Mouse (Mus musculus) hindbrain, embryonic 10.5 days (tissue): ENCODE data around the gene Selenon. TPM values are rescaled to one million over a fixed set of nuclear protein-coding genes. Genes with fewer than 3 reads are reported as not detected.

Experiments used
- DNase-seq: peaks from one replicate; pipeline ENCODE4 v3.0.0-alpha.2; 2017; ENCODE audit warnings: low spot score
- H3K27ac ChIP-seq: fragments of 300-500 bp; sonication (generic); 2 replicates; pipeline ENCODE4 v1.5.1; 2016; ENCODE audit warnings: mild to moderate bottlenecking, moderate library complexity
- H3K27me3 ChIP-seq: fragments of 300-500 bp; sonication (generic); 2 replicates; pipeline ENCODE4 v1.6.1; 2016; ENCODE audit warnings: mild to moderate bottlenecking; ENCODE audit not compliant: poor library complexity, insufficient read depth, severe bottlenecking
- H3K36me3 ChIP-seq: fragments of 300-500 bp; sonication (generic); 2 replicates; pipeline ENCODE4 v1.6.1; 2016; ENCODE audit warnings: mild to moderate bottlenecking, moderate library complexity
- H3K4me1 ChIP-seq: fragments of 300-500 bp; sonication (generic); replicated peaks from 2 replicates; pipeline ENCODE4 v1.6.1; 2016; ENCODE audit warnings: mild to moderate bottlenecking
- H3K4me3 ChIP-seq: fragments of 300-500 bp; sonication (generic); 2 replicates; pipeline ENCODE4 v1.5.1; 2016; ENCODE audit warnings: mild to moderate bottlenecking, moderate library complexity
- H3K9me3 ChIP-seq: fragments of 300-500 bp; sonication (generic); 2 replicates; pipeline ENCODE4 v1.6.1; 2016; ENCODE audit warnings: mild to moderate bottlenecking, moderate library complexity
- WGBS: fragments of 180-500 bp; shearing (Covaris S2); methylation state at CpG from one replicate; pipeline ENCODE4 v1.1.7; 2016; 5-methylcytosine and 5-hydroxymethylcytosine counted together
- polyA plus RNA-seq: library from polyadenylated mRNA; unstranded; fragments of >200 nt; fragmentation: Nextera tagmentation; extraction: Ambion mirVana; gene quantifications from 2 replicates; pipeline ENCODE4 v1.2.1, GENCODE M21; 2016

The Selenon gene
- 8.6 and 10.3 TPM in 2 replicates for polyA plus RNA-seq

GRCm38 (mm10) chr4:134551494-134552316 lies at the start of gene Selenon:
Gene Selenon (minus strand): TSS chr4:134552166.
- Histone ChIP-seq H3K4me1 (peaks cover 43% of the 10 kb centered on the region), H3K36me3 (peaks cover 43% of the 10 kb centered on the region), H3K9me3 (peaks cover 10% of the 10 kb centered on the region), H3K27me3 (no peaks in the 10 kb centered on the region), H3K4me3 (peak within 1 kb of the TSS; percentile 78), H3K27ac (peak within 1 kb of the TSS; percentile 96)
- DNase-seq: peak; percentile 79
- under 1% methylated on average over 63 of the region's 67 CpGs for WGBS

- H3K36me3 ChIP-seq: no peaks in the 10 kb centered on the region
- H3K4me3 ChIP-seq: no peak overlapping the region
- H3K27ac ChIP-seq: no peak overlapping the region
- WGBS: 63% methylated on average over 8 of the region's 8 CpGs
- no peaks in the 10 kb centered on the region for H3K27me3 ChIP-seq
- no peak for DNase-seq
- no peaks in the 10 kb centered on the region for H3K9me3 ChIP-seq
- peaks cover 64% of the 10 kb centered on the region for H3K4me1 ChIP-seq
These were observed 49.4 kb upstream of the Selenon start for GRCm38 (mm10) chr4:134601404-134601803.

- H3K4me1 ChIP-seq: peaks cover 58% of the 10 kb centered on the region
- no peak overlapping the region; the same call in 1 of the 2 replicates for H3K27ac ChIP-seq
- 81% methylated on average over 7 of the region's 7 CpGs for WGBS
- H3K9me3 ChIP-seq: no peaks in the 10 kb centered on the region
- no peaks in the 10 kb centered on the region for H3K36me3 ChIP-seq
- no peaks in the 10 kb centered on the region for H3K27me3 ChIP-seq
- DNase-seq: no peak
- no peak overlapping the region for H3K4me3 ChIP-seq
These were observed 48.8 kb upstream of the Selenon start for GRCm38 (mm10) chr4:134600777-134601176.

DNA sequence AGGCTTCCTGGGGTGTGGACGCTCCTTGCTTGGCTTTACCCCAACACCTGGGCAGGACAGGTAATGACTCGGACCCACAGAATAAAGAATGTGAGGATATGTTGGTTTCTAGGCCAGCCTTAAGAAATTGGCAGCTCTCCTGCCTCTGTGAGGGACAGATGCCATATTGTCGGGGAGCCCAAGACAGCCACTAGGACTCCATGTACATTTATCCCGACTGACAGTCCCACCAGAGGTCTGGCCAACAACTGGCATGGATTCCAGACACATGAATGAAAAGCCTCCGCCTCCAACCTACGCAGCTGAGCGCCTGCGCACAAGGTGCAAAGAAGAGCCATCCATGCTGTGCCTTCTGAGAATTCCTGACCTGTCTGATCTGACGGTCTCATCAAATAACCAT lies 48.1 kb upstream of the Selenon start:
- no peaks in the 10 kb centered on the region for H3K9me3 ChIP-seq
- H3K27me3 ChIP-seq: no peaks in the 10 kb centered on the region
- H3K27ac ChIP-seq: no peak overlapping the region; the same call in 1 of the 2 replicates
- peaks cover 58% of the 10 kb centered on the region for H3K4me1 ChIP-seq
- no peak overlapping the region for H3K4me3 ChIP-seq
- no peak for DNase-seq
- no peaks in the 10 kb centered on the region for H3K36me3 ChIP-seq
- WGBS: 90% methylated on average over 9 of the region's 9 CpGs

DNA sequence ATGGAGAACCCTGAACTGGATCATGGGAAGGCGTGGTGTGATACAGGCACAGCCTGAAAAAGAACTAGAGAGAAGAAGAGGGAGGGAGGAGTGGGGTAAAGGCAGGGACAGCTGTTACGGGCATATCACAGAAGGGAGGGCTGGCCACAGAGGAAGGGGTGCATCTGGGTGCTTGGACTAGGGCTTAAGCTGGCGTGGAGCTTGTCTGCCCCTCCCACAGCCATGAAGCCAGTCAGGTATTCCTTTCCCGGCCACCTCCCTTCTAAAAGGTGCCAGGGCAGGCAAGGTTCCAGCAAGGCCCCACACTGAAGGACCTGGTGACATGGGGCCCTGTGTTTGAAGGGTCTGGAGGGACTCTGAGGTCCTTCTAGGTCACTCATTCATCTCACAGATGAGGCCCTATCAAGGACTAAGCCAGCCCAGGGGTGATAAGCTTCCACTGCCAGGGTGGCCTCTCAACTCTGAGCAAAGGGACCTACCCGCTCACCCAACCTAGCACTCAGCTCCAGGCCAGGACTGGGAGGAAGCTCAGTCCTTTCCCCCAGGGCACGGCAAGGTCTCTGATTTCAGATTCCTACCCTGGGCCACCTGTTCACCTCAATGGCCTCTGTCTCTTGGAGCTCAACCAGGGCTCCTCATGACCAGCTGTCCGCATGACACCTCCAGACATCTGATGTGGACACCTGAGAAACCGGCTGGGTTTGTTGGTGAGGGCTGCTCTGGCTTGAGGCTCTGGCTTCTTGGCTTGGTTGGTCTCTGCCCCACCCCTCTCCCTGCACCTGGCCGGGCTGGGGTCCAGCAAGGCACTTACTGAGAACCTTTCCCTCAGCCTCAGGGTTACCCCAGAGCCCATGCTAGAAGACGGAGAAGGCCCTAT lies 45.1 kb upstream of the Selenon start:
- Histone ChIP-seq H3K9me3 (no peaks in the 10 kb centered on the region), H3K27ac (peak overlapping the region; percentile 66), H3K27me3 (no peaks in the 10 kb centered on the region), H3K4me3 (no peak overlapping the region), H3K4me1 (peaks cover 34% of the 10 kb centered on the region), H3K36me3 (no peaks in the 10 kb centered on the region)
- WGBS: 86% methylated on average over 10 of the region's 10 CpGs
- no peak for DNase-seq

DNA sequence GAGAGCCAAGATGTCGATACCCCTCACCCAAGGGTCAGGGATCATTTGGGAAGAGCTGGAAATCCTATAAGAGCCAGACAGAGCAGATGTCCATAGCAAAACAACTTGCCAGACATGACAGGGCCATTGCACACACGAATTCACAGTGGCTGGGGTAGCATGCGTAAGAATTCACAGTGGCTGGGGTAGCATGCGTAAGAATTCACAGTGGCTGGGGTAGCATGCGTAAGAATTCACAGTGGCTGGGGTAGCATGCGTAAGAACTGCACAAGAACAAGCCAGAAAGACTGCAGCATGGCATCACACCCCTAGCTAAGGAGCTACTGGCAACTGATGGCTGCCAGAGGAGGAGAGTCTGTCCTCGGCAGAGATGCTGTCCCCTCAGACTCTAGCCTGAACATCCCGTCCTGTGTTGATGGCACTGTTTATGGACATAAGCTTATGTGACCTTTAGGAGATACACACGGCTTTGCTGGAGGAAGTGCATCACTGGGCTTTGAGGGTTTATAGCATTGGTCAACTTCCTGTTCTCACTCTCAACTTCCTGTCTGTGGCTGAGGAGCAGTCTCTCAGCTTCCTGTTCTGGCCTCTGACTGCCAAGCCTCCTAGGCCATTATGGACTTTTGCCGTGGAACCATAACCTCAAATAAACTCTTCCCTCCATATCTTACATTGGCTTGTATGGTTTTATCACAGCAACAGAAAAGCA lies 42.9 kb upstream of the Selenon start:
- no peak for DNase-seq
- peaks cover 27% of the 10 kb centered on the region for H3K4me1 ChIP-seq
- H3K36me3 ChIP-seq: no peaks in the 10 kb centered on the region

GRCm38 (mm10) chr4:134592442-134592841 lies 40.5 kb upstream of the Selenon start:
- no peak overlapping the region for H3K27ac ChIP-seq
- peaks cover 6% of the 10 kb centered on the region for H3K36me3 ChIP-seq
- H3K27me3 ChIP-seq: no peaks in the 10 kb centered on the region
- WGBS: 79% methylated on average over 4 of the region's 4 CpGs
- H3K4me3 ChIP-seq: no peak overlapping the region
- DNase-seq: no peak
- H3K4me1 ChIP-seq: peaks cover 30% of the 10 kb centered on the region
- H3K9me3 ChIP-seq: no peaks in the 10 kb centered on the region

More for the DNA sequence above, 42.9 kb upstream of the Selenon start:
- H3K27me3 ChIP-seq: no peaks in the 10 kb centered on the region
- H3K4me3 ChIP-seq: no peak overlapping the region
- 91% methylated on average over 10 of the region's 10 CpGs for WGBS
- no peaks in the 10 kb centered on the region for H3K9me3 ChIP-seq
- H3K27ac ChIP-seq: no peak overlapping the region

DNA sequence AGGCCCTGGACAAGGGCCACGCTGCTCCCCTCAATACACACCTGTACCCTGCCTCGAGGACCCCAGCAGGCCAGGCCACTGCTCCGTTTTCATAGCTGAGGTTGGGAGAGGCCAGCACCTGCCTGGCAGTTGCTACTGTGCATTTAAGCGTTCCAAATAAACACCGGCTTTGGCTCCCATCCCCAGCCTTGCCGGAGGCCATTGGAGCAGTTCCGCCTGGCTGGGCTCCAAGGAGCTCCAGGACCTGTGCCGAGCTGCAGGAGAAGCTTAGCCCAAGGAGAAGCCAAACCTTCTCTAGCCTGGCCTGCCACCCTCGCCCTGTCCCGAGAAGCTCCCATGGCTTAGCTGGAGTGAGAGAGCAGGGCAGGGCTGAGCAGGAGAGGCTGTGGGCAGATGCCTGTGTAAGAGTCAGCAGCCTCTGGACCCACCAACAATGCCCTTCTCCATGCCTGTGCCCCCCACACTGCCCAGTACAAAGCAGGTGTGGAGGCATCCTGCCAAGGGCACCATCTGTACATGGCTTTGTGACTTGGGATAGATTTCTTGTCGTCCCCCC lies 39.6 kb upstream of the Selenon start:
- H3K27me3 ChIP-seq: no peaks in the 10 kb centered on the region
- 0 out of 2 replicates have a peak overlapping the region, but pooled peaks have one; percentile 46 for H3K27ac ChIP-seq
- H3K36me3 ChIP-seq: peaks cover 6% of the 10 kb centered on the region
- peaks cover 22% of the 10 kb centered on the region for H3K4me1 ChIP-seq
- no peaks in the 10 kb centered on the region for H3K9me3 ChIP-seq
- H3K4me3 ChIP-seq: no peak overlapping the region
- WGBS: 66% methylated on average over 11 of the region's 11 CpGs
- DNase-seq: no peak

DNA sequence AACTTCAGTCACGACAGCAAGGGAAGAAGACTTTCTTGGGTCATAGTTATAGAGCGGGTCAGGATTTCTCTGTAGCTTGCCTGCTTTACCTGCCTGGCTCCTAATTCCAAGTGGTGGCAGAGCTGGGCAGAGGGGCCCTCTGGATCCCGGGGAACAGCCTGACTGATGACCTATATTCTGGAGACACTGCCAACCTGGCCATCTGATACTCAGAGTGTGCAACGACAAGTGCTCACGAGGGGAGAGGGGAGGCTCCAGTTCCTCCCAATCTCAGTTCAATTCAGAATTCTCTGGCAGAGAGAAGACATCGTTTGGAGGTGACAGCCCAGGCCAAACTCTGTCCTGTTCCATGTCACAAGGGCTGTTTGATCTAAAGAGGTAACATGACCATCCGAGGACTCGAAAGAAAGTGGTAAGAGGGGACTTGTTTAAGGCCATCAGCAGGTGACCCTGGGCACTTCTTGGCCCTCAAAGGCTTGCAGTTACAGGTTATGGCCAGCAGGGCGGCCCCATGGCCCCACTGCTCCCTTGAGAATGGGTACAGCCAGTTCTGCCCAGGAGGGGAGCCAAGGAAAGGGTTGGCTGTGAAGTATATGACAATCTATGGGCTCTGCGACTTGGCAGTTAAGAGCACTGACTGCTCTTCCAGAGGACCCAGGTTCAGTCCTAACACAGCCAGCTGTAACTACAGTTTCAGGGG lies 38.4 kb upstream of the Selenon start:
- H3K4me3 ChIP-seq: no peak overlapping the region
- no peaks in the 10 kb centered on the region for H3K27me3 ChIP-seq
- no peak overlapping the region for H3K27ac ChIP-seq
- H3K9me3 ChIP-seq: no peaks in the 10 kb centered on the region
- WGBS: 85% methylated on average over 10 of the region's 10 CpGs
- DNase-seq: no peak
- peaks cover 20% of the 10 kb centered on the region for H3K4me1 ChIP-seq
- peaks cover 6% of the 10 kb centered on the region for H3K36me3 ChIP-seq

- no peak overlapping the region for H3K4me3 ChIP-seq
- H3K9me3 ChIP-seq: no peaks in the 10 kb centered on the region
- WGBS: 77% methylated on average over 9 of the region's 9 CpGs
- no peaks in the 10 kb centered on the region for H3K27me3 ChIP-seq
- peaks cover 20% of the 10 kb centered on the region for H3K4me1 ChIP-seq
- peaks cover 6% of the 10 kb centered on the region for H3K36me3 ChIP-seq
- no peak for DNase-seq
- 0 out of 2 replicates have a peak overlapping the region, but pooled peaks have one; percentile 12 for H3K27ac ChIP-seq
These were observed 37.8 kb upstream of the Selenon start for GRCm38 (mm10) chr4:134589786-134590185.

DNA sequence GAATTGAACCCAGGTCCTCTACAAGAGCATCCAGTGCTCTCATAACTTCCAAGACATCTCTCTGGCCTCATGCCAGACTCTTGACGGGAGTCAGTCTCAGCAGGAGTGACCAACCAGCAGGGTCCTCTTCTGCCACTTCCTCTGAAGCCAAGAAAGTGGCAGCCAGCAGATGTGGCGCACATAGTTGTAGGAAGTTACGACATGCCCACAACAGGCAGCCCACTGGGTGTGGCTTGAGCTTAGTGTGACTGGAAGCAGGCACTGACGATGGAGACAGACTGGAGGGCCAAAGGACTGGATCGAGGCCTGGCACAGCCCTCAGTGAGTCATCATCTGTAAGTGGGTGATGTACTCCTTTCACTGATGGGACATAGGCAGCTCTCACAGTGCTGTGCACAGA lies 37.0 kb upstream of the Selenon start:
- peaks cover 6% of the 10 kb centered on the region for H3K36me3 ChIP-seq
- H3K27ac ChIP-seq: no peak overlapping the region
- H3K4me3 ChIP-seq: no peak overlapping the region
- no peaks in the 10 kb centered on the region for H3K27me3 ChIP-seq
- 93% methylated on average over 5 of the region's 5 CpGs for WGBS
- no peaks in the 10 kb centered on the region for H3K9me3 ChIP-seq
- peaks cover 20% of the 10 kb centered on the region for H3K4me1 ChIP-seq
- no peak for DNase-seq

- H3K36me3 ChIP-seq: peaks cover 6% of the 10 kb centered on the region
- H3K9me3 ChIP-seq: no peaks in the 10 kb centered on the region
- H3K4me3 ChIP-seq: no peak overlapping the region
- no peak overlapping the region for H3K27ac ChIP-seq
- H3K4me1 ChIP-seq: peaks cover 20% of the 10 kb centered on the region
- no peak for DNase-seq
- no peaks in the 10 kb centered on the region for H3K27me3 ChIP-seq
- 86% methylated on average over 9 of the region's 9 CpGs for WGBS
These were observed 36.3 kb upstream of the Selenon start for GRCm38 (mm10) chr4:134588287-134588686.
